Mouse (Mus musculus) liver, adult 2 months (tissue): ENCODE results near the gene Ap5z1.

Source experiments
- CTCF ChIP-seq: fragments of 200-500 bp; IDR thresholded peaks from 2 replicates; pipeline ENCODE4 v1.5.1; 2011; ENCODE audit warnings: low read depth, low read length, control low read depth
- POLR2A ChIP-seq: fragments of 200-500 bp; IDR thresholded peaks from 2 replicates; pipeline ENCODE4 v1.6.1; 2011; ENCODE audit warnings: low read length, control low read depth; ENCODE audit not compliant: insufficient read depth; ENCODE audit errors: extremely low read depth

DNA sequence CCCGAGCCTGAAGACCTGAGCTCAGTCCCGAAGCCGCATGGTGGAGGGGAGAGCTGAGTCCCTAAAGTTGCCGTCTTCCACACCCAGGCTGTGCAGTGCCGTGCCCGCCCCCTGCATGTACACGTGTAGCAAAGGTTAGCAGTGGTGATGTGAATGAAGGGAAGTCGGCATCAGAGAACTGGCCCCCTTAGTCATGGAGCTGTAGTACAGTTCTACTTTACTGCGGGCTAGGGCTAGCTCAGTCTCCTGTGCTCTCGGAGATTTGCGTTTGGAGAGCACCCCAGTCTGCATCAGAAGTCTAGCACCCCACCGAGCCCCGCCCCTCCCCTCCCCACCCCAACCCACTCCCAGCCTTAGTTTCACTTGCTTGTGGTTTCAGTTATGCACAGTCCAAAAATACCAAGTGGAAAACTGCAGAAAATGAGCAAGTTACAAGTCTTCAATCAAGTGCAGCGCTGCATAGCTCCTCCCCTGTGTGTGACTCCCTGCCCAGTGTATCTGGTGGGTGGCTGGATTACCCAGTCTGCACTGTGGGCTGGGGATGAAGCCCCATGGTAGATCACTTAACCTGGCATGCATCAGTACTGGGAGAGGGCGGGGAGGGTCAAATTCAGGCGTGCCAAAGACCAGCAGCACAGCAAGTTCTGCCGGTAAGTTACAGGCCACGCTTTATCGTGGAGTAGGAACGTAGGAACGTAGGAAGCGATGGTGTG is 22.3 kb upstream of the Ap5z1 start:
- no peak for TF ChIP-seq CTCF
- no peak for TF ChIP-seq POLR2A
